In the genomic region with DNA sequence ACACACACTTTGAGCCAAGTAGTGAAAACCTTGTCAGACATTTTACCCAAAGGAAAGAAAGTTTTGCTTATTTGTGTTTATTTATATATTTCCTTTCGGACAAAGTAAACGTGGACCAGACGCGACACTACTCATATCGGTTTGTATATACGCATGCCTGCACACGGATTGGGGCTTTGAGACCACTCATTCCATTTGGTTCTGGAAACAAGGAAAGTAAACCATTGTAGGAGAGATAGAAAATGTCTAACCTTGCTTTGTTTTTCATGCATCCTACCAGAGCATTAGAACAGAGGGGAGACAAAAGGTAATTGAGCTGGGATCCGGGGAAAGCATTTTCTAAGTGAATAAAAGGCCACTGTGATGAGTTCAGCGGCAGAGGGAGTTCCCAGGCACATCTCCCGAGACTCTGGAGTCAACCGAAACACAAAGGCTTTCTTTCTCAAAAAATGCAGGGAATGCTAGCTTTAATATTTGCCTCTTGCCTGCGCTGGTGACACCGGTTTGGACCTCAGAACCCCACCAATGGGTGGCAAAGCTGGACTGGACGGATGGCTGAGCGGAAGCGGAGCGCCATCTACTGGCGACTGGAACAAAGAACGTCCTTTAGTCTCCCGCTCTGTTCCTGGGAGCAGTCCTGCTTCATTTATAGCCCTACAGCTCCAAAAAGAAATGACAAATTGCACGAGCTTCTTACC, we compare ENCODE assay signal across 8 mouse cellular contexts.
DNase-seq lines count a peak whose midpoint lies in the region; ATAC-seq lines count a peak whose summit lies in the region.

No protein-coding gene starts in this region.

- H3K9me3 ChIP-seq in hindbrain, embryonic 15.5 days, result no peaks in the 10 kb centered on the region

- H3K4me3 ChIP-seq in hindbrain, embryonic 15.5 days, result peak overlapping the region; percentile 32

- WGBS in hindbrain, embryonic 15.5 days, result 13% methylated on average over 21 of the region's 21 CpGs

- H3K27me3 ChIP-seq in hindbrain, embryonic 15.5 days, result 0 out of 2 replicates have a peak, but pooled peaks cover 2% of the 10 kb centered on the region

- H3K9ac ChIP-seq in hindbrain, embryonic 15.5 days, result peak overlapping the region; percentile 35

- peaks cover 24% of the 10 kb centered on the region for H3K4me1 ChIP-seq in hindbrain, embryonic 15.5 days (replicated peaks)

- peak; percentile 16 for DNase-seq in WW6 (ENCODE audit: low read depth, low spot score)
- peak; percentile 81 to 87 for DNase-seq in cerebellum, postnatal 25 days
- DNase-seq in gastrocnemius, adult 18-20 months (ENCODE audit: low spot score), result peak; percentile 53
- DNase-seq in layer of hippocampus, postnatal 36 days, result peak; percentile 74 to 79
- DNase-seq in lung, postnatal 4 days, result peak; percentile 60 to 75
- DNase-seq in right cerebral cortex, adult 2 months (ENCODE audit: low spot score in 2 of 2), result peak; percentile 80 to 86

- peak; percentile 90 for ATAC-seq in hindbrain, embryonic 15.5 days (ENCODE audit: low FRiP score, low read depth)
- ATAC-seq in erythroid progenitor cell, adult 5-6 weeks (replicated peaks; ENCODE audit: low FRiP score, poor library complexity, severe bottlenecking), result no peak

- peak overlapping the region; percentile 58 for H3K4me2 ChIP-seq in hindbrain, embryonic 15.5 days

- no peaks in the 10 kb centered on the region for H3K36me3 ChIP-seq in hindbrain, embryonic 15.5 days

- peak overlapping the region; percentile 74 for H3K27ac ChIP-seq in hindbrain, embryonic 15.5 days (replicated peaks)

Comparison
In these comparisons a context has a peak if more than half of its experiments do, and no peak if none do; other contexts are left out.
1. DNase-seq: peak in every context shown above with its lines; median percentile 84 in cerebellum, postnatal 25 days; 83 in right cerebral cortex, adult 2 months; 76 in layer of hippocampus, postnatal 36 days; 68 in lung, postnatal 4 days; 53 in gastrocnemius, adult 18-20 months; 16 in WW6.